Mouse (Mus musculus) lung, embryonic 15.5 days (tissue): ENCODE measurements at regions not wholly inside any gene's neighbourhood (a gene's known extent, or its start where the extent isn't known, plus 50 kb on each side); places are given as distances from the start of the nearest gene placed in this dataset.
A peak's percentile ranks its signal among the peaks of the same experiment; 100 is the strongest.

ENCODE experiments used
- ATAC-seq: fragments of 200-750 bp; cut with Nextera tagmentation; 2 replicates; pipeline ENCODE4 v1.8.0; 2017; ENCODE audit warnings: moderate number of reproducible peaks, borderline replicate concordance; ENCODE audit not compliant: low FRiP score, low TSS enrichment; ENCODE audit errors: extremely low read depth
- H3K27ac ChIP-seq: fragments of 300-500 bp; sonication (generic); 2 replicates; pipeline ENCODE4 v1.5.1; 2015; ENCODE audit warnings: moderate library complexity, mild to moderate bottlenecking, inconsistent platforms
- H3K27me3 ChIP-seq: fragments of 300-500 bp; sonication (generic); 2 replicates; pipeline ENCODE4 v1.6.1; 2015; ENCODE audit warnings: inconsistent platforms
- H3K36me3 ChIP-seq: fragments of 300-500 bp; sonication (generic); 2 replicates; pipeline ENCODE4 v1.6.1; 2015; ENCODE audit warnings: inconsistent platforms
- H3K4me1 ChIP-seq: fragments of 300-500 bp; sonication (generic); 2 replicates; pipeline ENCODE4 v1.6.1; 2015; ENCODE audit warnings: inconsistent platforms
- H3K4me2 ChIP-seq: fragments of 300-500 bp; sonication (generic); 2 replicates; pipeline ENCODE4 v1.6.1; 2015; ENCODE audit warnings: inconsistent platforms, mild to moderate bottlenecking, moderate library complexity
- H3K4me3 ChIP-seq: fragments of 300-500 bp; sonication (generic); 2 replicates; pipeline ENCODE4 v1.5.1; 2015; ENCODE audit warnings: mild to moderate bottlenecking, inconsistent platforms
- H3K9ac ChIP-seq: fragments of 300-500 bp; sonication (generic); 2 replicates; pipeline ENCODE4 v1.6.1; 2015; ENCODE audit warnings: inconsistent platforms
- H3K9me3 ChIP-seq: fragments of 300-500 bp; sonication (generic); 2 replicates; pipeline ENCODE4 v1.6.1; 2016; ENCODE audit warnings: inconsistent platforms
- WGBS: fragments of 180-500 bp; shearing (Covaris S2); methylation state at CpG from one replicate; pipeline ENCODE4 v1.1.7; 2015; 5-methylcytosine and 5-hydroxymethylcytosine counted together

GRCm38 (mm10) chr6:100974716-100975115 lies 141.3 kb downstream of the Ppp4r2 start:
- Histone ChIP-seq H3K9ac (no peak overlapping the region), H3K9me3 (no peaks in the 10 kb centered on the region), H3K27me3 (no peaks in the 10 kb centered on the region), H3K4me2 (no peak overlapping the region), H3K36me3 (no peaks in the 10 kb centered on the region), H3K4me1 (peaks cover 7% of the 10 kb centered on the region), H3K27ac (no peak overlapping the region), H3K4me3 (no peak overlapping the region)
- 93% methylated on average over 5 of the region's 5 CpGs for WGBS
- no peak for ATAC-seq

GRCm38 (mm10) chr6:100975835-100976234 lies 142.4 kb downstream of the Ppp4r2 start:
- H3K4me2 ChIP-seq = peak overlapping the region; percentile 20; the same call in 1 of the 2 replicates
- ATAC-seq = peak; percentile 69; the same call in 1 of the 2 replicates
- no peaks in the 10 kb centered on the region for H3K9me3 ChIP-seq
- H3K9ac ChIP-seq = no peak overlapping the region
- peaks cover 7% of the 10 kb centered on the region for H3K4me1 ChIP-seq
- no peak overlapping the region for H3K27ac ChIP-seq
- H3K4me3 ChIP-seq = no peak overlapping the region
- WGBS = 28% methylated on average over 6 of the region's 6 CpGs
- no peaks in the 10 kb centered on the region for H3K27me3 ChIP-seq
- no peaks in the 10 kb centered on the region for H3K36me3 ChIP-seq

GRCm38 (mm10) chr6:100977201-100977691 lies 143.8 kb downstream of the Ppp4r2 start:
- Histone ChIP-seq H3K4me2 (no peak overlapping the region), H3K36me3 (no peaks in the 10 kb centered on the region), H3K27ac (no peak overlapping the region), H3K9ac (no peak overlapping the region), H3K27me3 (no peaks in the 10 kb centered on the region), H3K9me3 (no peaks in the 10 kb centered on the region), H3K4me3 (no peak overlapping the region), H3K4me1 (peaks cover 7% of the 10 kb centered on the region)
- WGBS = 47% methylated on average over 9 of the region's 9 CpGs
- no peak for ATAC-seq

GRCm38 (mm10) chr6:100978113-100978512 lies 144.7 kb downstream of the Ppp4r2 start:
- no peaks in the 10 kb centered on the region for H3K9me3 ChIP-seq
- H3K27ac ChIP-seq = 0 out of 2 replicates have a peak overlapping the region, but pooled peaks have one; percentile 3
- no peaks in the 10 kb centered on the region for H3K36me3 ChIP-seq
- no peak for ATAC-seq
- no peak overlapping the region for H3K4me2 ChIP-seq
- no peak overlapping the region for H3K4me3 ChIP-seq
- H3K27me3 ChIP-seq = no peaks in the 10 kb centered on the region
- WGBS = 48% methylated on average over 5 of the region's 5 CpGs
- H3K9ac ChIP-seq = no peak overlapping the region
- peaks cover 7% of the 10 kb centered on the region for H3K4me1 ChIP-seq

- Histone ChIP-seq H3K9ac (no peak overlapping the region), H3K9me3 (no peaks in the 10 kb centered on the region), H3K27me3 (no peaks in the 10 kb centered on the region), H3K4me3 (no peak overlapping the region), H3K4me1 (peaks cover 7% of the 10 kb centered on the region), H3K36me3 (no peaks in the 10 kb centered on the region), H3K4me2 (no peak overlapping the region), H3K27ac (no peak overlapping the region)
- no peak for ATAC-seq
- WGBS = 90% methylated on average over 9 of the region's 9 CpGs
Measured at GRCm38 (mm10) chr6:100978727-100979460, 145.5 kb downstream of the Ppp4r2 start.

GRCm38 (mm10) chr6:100980156-100980555 lies 146.7 kb downstream of the Ppp4r2 start:
- H3K9me3 ChIP-seq = no peaks in the 10 kb centered on the region
- no peaks in the 10 kb centered on the region for H3K36me3 ChIP-seq
- H3K4me2 ChIP-seq = no peak overlapping the region
- 65% methylated on average over 2 of the region's 2 CpGs for WGBS
- H3K27ac ChIP-seq = no peak overlapping the region
- no peaks in the 10 kb centered on the region for H3K27me3 ChIP-seq
- no peak for ATAC-seq
- peaks cover 17% of the 10 kb centered on the region for H3K4me1 ChIP-seq
- H3K9ac ChIP-seq = no peak overlapping the region
- no peak overlapping the region for H3K4me3 ChIP-seq

- Histone ChIP-seq H3K27me3 (no peaks in the 10 kb centered on the region), H3K9ac (no peak overlapping the region), H3K9me3 (no peaks in the 10 kb centered on the region), H3K4me3 (no peak overlapping the region), H3K36me3 (no peaks in the 10 kb centered on the region), H3K4me1 (peaks cover 13% of the 10 kb centered on the region), H3K27ac (no peak overlapping the region), H3K4me2 (no peak overlapping the region)
- 14% methylated on average over 7 of the region's 7 CpGs for WGBS
- no peak for ATAC-seq
Measured at GRCm38 (mm10) chr6:100984861-100985260, 151.4 kb downstream of the Ppp4r2 start.

- ATAC-seq = no peak; the same call in 1 of the 2 replicates
- no peak overlapping the region for H3K4me2 ChIP-seq
- H3K27me3 ChIP-seq = no peaks in the 10 kb centered on the region
- no peak overlapping the region for H3K4me3 ChIP-seq
- peaks cover 13% of the 10 kb centered on the region for H3K4me1 ChIP-seq
- H3K9ac ChIP-seq = no peak overlapping the region
- WGBS = 47% methylated on average over 5 of the region's 5 CpGs
- H3K36me3 ChIP-seq = no peaks in the 10 kb centered on the region
- no peak overlapping the region for H3K27ac ChIP-seq
- no peaks in the 10 kb centered on the region for H3K9me3 ChIP-seq
Measured at GRCm38 (mm10) chr6:100985334-100985937, 152.0 kb downstream of the Ppp4r2 start.

GRCm38 (mm10) chr6:100988521-100988920 lies 155.1 kb downstream of the Ppp4r2 start:
- Histone ChIP-seq H3K4me3 (no peak overlapping the region), H3K9ac (no peak overlapping the region), H3K9me3 (no peaks in the 10 kb centered on the region), H3K27ac (no peak overlapping the region), H3K36me3 (no peaks in the 10 kb centered on the region), H3K27me3 (no peaks in the 10 kb centered on the region), H3K4me2 (no peak overlapping the region), H3K4me1 (peaks cover 13% of the 10 kb centered on the region)
- ATAC-seq = no peak
- WGBS = 11% methylated on average over 6 of the region's 6 CpGs

GRCm38 (mm10) chr6:100993421-100993820 lies 160.0 kb downstream of the Ppp4r2 start:
- Histone ChIP-seq H3K4me1 (no peaks in the 10 kb centered on the region), H3K4me3 (no peak overlapping the region), H3K27ac (no peak overlapping the region), H3K36me3 (no peaks in the 10 kb centered on the region), H3K9me3 (no peaks in the 10 kb centered on the region), H3K9ac (no peak overlapping the region), H3K27me3 (no peaks in the 10 kb centered on the region), H3K4me2 (no peak overlapping the region)
- WGBS = 75% methylated on average over 1 of the region's 1 CpGs
- ATAC-seq = no peak

- no peak overlapping the region for H3K9ac ChIP-seq
- no peak overlapping the region for H3K4me2 ChIP-seq
- H3K27ac ChIP-seq = no peak overlapping the region
- H3K4me3 ChIP-seq = no peak overlapping the region
- H3K9me3 ChIP-seq = no peaks in the 10 kb centered on the region
- no peaks in the 10 kb centered on the region for H3K36me3 ChIP-seq
- 30% methylated on average over 6 of the region's 6 CpGs for WGBS
- ATAC-seq = no peak
- no peaks in the 10 kb centered on the region for H3K4me1 ChIP-seq
- no peaks in the 10 kb centered on the region for H3K27me3 ChIP-seq
Measured at GRCm38 (mm10) chr6:100995874-100996560, 162.6 kb downstream of the Ppp4r2 start.

GRCm38 (mm10) chr6:100998285-100998684 lies 164.9 kb downstream of the Ppp4r2 start:
- Histone ChIP-seq H3K36me3 (no peaks in the 10 kb centered on the region), H3K4me1 (no peaks in the 10 kb centered on the region), H3K27ac (no peak overlapping the region), H3K9ac (no peak overlapping the region), H3K9me3 (no peaks in the 10 kb centered on the region), H3K4me2 (no peak overlapping the region), H3K27me3 (no peaks in the 10 kb centered on the region), H3K4me3 (no peak overlapping the region)
- 73% methylated on average over 1 of the region's 1 CpGs for WGBS
- no peak for ATAC-seq
